Mouse (Mus musculus): Measurements from ENCODE around the gene Grik5. TPM values are rescaled to one million over a fixed set of nuclear protein-coding genes. Genes with fewer than 3 reads are reported as not detected.
"Not testable (repeated sequence)": the region's sequence is repeated elsewhere in the genome, so short reads cannot be mapped to it uniquely, and the experiment has no call there.

The Grik5 gene
- polyA plus RNA-seq, 1 experiment from 2014 or later: 1.9 TPM

DNA sequence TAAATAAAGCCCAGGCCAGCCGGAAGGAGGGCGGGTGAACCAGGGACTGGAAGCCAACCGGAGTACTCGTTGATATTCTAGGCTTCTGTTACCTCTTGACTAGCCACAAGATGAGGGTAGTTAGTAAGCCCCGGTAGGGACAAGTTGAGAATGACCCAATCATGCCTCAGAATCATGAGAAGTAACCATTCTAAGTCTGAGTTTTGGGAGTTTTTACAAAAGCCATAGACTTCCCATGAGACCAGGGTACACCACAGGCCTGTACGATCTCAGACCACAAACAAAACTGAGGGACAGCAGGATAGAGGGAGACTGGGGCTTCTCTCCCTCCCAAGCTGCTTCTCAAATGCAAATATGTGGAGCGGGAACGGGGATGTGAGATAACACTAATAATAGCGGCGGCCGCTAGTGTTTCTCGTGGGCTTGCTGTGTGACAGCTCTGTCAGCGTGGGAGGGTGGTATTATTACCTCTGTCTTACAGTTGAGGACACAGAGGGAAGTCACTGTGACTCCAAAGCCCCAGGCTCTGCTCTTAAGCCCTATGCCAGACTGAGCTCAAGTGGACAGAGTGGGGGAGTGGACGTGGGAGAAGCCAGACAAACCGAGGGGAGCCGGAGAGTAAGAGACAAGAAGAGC lies 22.7 kb downstream of the Grik5 start:
- WGBS: 80% methylated on average over 16 of the region's 16 CpGs
- no peak for TF ChIP-seq CTCF (IDR thresholded peaks at IDR 0.05)
- TF ChIP-seq EP300 (IDR thresholded peaks at IDR 0.05): no peak
- H3K9me3 ChIP-seq (ENCODE audit: low read length): no peaks in the 10 kb centered on the region
- H3K36me3 ChIP-seq (ENCODE audit: insufficient read depth, low read length): no peaks in the 10 kb centered on the region
- no peaks in the 10 kb centered on the region for H3K4me1 ChIP-seq (ENCODE audit: insufficient read depth, low read depth, low read length)
- H3K27ac ChIP-seq (ENCODE audit: low read length): no peak overlapping the region
- H3K27me3 ChIP-seq (replicated peaks; ENCODE audit: insufficient read depth, low read length): no peaks in the 10 kb centered on the region
- ATAC-seq (no peak), DNase-seq (ENCODE audit: low spot score) (no peak)
- H3K9ac ChIP-seq (replicated peaks; ENCODE audit: low read depth): no peak overlapping the region
- no peak overlapping the region for H3K4me3 ChIP-seq (ENCODE audit: low read depth, low read length)
- no peak overlapping the region for H3K4me2 ChIP-seq (replicated peaks; ENCODE audit: low read depth, low read length)

DNA sequence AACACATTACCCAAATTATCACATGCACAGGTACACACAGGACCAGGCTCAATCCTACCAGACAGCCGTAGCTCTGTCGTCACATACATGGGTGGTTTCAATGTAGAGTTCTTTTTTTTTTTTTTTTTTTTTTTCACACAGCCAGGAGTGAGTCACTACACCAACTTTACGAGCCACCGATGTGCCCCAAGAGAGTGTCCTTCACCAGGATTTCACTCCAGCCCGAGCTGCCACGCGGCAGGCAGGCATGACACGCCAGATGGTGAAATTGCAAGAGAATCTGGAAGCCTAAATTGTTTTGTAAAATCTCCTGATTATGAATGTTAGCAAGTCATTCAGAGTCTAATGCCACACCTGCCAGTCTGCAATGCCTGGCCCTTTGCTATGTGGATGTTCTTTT lies 24.8 kb downstream of the Grik5 start:
- 81% methylated on average over 8 of the region's 8 CpGs for WGBS
- Histone ChIP-seq H3K9ac (replicated peaks; ENCODE audit: low read depth) (no peak overlapping the region), H3K4me1 (ENCODE audit: insufficient read depth, low read depth, low read length) (no peaks in the 10 kb centered on the region), H3K36me3 (ENCODE audit: insufficient read depth, low read length) (0 out of 2 replicates have a peak, but pooled peaks cover 5% of the 10 kb centered on the region), H3K27me3 (replicated peaks; ENCODE audit: insufficient read depth, low read length) (no peaks in the 10 kb centered on the region), H3K9me3 (ENCODE audit: low read length) (no peaks in the 10 kb centered on the region), H3K4me3 (ENCODE audit: low read depth, low read length) (no peak overlapping the region), H3K4me2 (replicated peaks; ENCODE audit: low read depth, low read length) (no peak overlapping the region), H3K27ac (ENCODE audit: low read length) (no peak overlapping the region)
- TF ChIP-seq EP300 (IDR thresholded peaks at IDR 0.05): no peak
- no peak for TF ChIP-seq CTCF (IDR thresholded peaks at IDR 0.05)
- DNase-seq (ENCODE audit: low spot score) (no peak), ATAC-seq (no peak)

DNA sequence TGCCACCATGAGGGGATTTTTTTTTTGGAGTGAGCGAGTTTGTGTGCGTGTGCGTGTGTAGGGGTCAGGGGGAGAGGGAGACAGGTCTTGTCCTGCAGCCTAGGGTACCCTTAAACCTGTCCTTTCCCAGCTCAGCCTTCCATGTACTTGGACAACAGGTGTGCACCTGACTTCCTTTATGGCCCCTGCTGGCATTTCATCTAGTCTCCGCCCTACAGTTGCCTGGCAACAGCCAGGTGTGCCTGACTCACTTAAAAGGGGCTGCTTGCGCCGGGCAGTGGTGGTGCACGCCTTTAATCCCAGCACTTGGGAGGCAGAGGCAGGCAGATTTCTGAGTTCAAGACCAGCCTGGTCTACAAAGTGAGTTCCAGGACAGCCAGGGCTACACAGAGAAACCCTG lies 27.5 kb downstream of the Grik5 start:
- not testable (repeated sequence) for H3K4me2 ChIP-seq (replicated peaks; ENCODE audit: low read depth, low read length); H3K4me3 ChIP-seq (ENCODE audit: low read depth, low read length); H3K27me3 ChIP-seq (replicated peaks; ENCODE audit: insufficient read depth, low read length); H3K9me3 ChIP-seq (ENCODE audit: low read length); H3K9ac ChIP-seq (replicated peaks; ENCODE audit: low read depth); H3K27ac ChIP-seq (ENCODE audit: low read length); DNase-seq (ENCODE audit: low spot score); H3K4me1 ChIP-seq (ENCODE audit: insufficient read depth, low read depth, low read length); ATAC-seq; H3K36me3 ChIP-seq (ENCODE audit: insufficient read depth, low read length)
- WGBS: 92% methylated on average over 7 of the region's 7 CpGs

DNA sequence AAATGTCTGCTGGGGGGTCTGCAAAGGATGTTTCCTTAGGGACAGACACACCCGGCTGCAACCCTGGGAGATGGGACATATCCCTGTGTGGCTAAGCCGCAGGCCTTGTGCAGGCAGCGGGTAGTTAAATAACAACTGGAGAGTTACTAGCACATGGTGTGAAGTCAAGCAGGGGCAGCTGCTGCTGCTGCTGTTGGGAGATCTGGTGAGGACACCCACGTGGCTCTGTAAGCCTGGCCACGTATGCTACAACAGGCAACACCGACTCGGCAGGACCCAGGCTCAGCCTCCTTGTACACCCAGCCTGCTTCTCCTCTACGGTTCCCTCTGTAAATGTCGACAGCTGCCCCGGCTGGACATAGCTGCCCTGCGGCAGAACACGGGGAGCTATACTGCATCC lies 30.2 kb downstream of the Grik5 start:
- Histone ChIP-seq H3K27me3 (replicated peaks; ENCODE audit: insufficient read depth, low read length) (no peaks in the 10 kb centered on the region), H3K9ac (replicated peaks; ENCODE audit: low read depth) (no peak overlapping the region), H3K9me3 (ENCODE audit: low read length) (no peaks in the 10 kb centered on the region), H3K4me1 (ENCODE audit: insufficient read depth, low read depth, low read length) (no peaks in the 10 kb centered on the region), H3K36me3 (ENCODE audit: insufficient read depth, low read length) (0 out of 2 replicates have a peak, but pooled peaks cover 5% of the 10 kb centered on the region), H3K4me2 (replicated peaks; ENCODE audit: low read depth, low read length) (no peak overlapping the region), H3K4me3 (ENCODE audit: low read depth, low read length) (no peak overlapping the region), H3K27ac (ENCODE audit: low read length) (no peak overlapping the region)
- 84% methylated on average over 12 of the region's 12 CpGs for WGBS
- DNase-seq (ENCODE audit: low spot score) (no peak), ATAC-seq (no peak)
- TF ChIP-seq EP300 (IDR thresholded peaks at IDR 0.05): no peak

- DNase-seq (ENCODE audit: low spot score): peak; percentile 62
- Histone ChIP-seq H3K4me1 (ENCODE audit: insufficient read depth, low read depth, low read length) (no peaks in the 10 kb centered on the region), H3K9ac (replicated peaks; ENCODE audit: low read depth) (no peak overlapping the region), H3K27ac (ENCODE audit: low read length) (no peak overlapping the region), H3K9me3 (ENCODE audit: low read length) (no peaks in the 10 kb centered on the region), H3K36me3 (ENCODE audit: insufficient read depth, low read length) (no peaks in the 10 kb centered on the region), H3K4me2 (replicated peaks; ENCODE audit: low read depth, low read length) (no peak overlapping the region), H3K27me3 (replicated peaks; ENCODE audit: insufficient read depth, low read length) (no peaks in the 10 kb centered on the region), H3K4me3 (ENCODE audit: low read depth, low read length) (no peak overlapping the region)
- TF ChIP-seq EP300 (IDR thresholded peaks at IDR 0.05): no peak
- peak; percentile 87 for TF ChIP-seq CTCF (IDR thresholded peaks at IDR 0.05)
- no peak for ATAC-seq
- WGBS: 50% methylated on average over 7 of the region's 7 CpGs
Observed at GRCm38 (mm10) chr7:25035916-25036315, 36.2 kb downstream of the Grik5 start.

GRCm38 (mm10) chr7:25034796-25035195 lies 37.4 kb downstream of the Grik5 start:
- Histone ChIP-seq H3K27me3 (replicated peaks; ENCODE audit: insufficient read depth, low read length) (no peaks in the 10 kb centered on the region), H3K4me2 (replicated peaks; ENCODE audit: low read depth, low read length) (no peak overlapping the region), H3K27ac (ENCODE audit: low read length) (no peak overlapping the region), H3K4me1 (ENCODE audit: insufficient read depth, low read depth, low read length) (no peaks in the 10 kb centered on the region), H3K4me3 (ENCODE audit: low read depth, low read length) (no peak overlapping the region), H3K36me3 (ENCODE audit: insufficient read depth, low read length) (no peaks in the 10 kb centered on the region), H3K9ac (replicated peaks; ENCODE audit: low read depth) (no peak overlapping the region), H3K9me3 (ENCODE audit: low read length) (no peaks in the 10 kb centered on the region)
- 89% methylated on average over 4 of the region's 4 CpGs for WGBS
- no peak for TF ChIP-seq CTCF (IDR thresholded peaks at IDR 0.05)
- no peak for TF ChIP-seq EP300 (IDR thresholded peaks at IDR 0.05)
- ATAC-seq (no peak), DNase-seq (ENCODE audit: low spot score) (no peak)

GRCm38 (mm10) chr7:25031528-25031927 lies 40.6 kb downstream of the Grik5 start:
- Histone ChIP-seq H3K4me3 (ENCODE audit: low read depth, low read length) (no peak overlapping the region), H3K9me3 (ENCODE audit: low read length) (no peaks in the 10 kb centered on the region), H3K27me3 (replicated peaks; ENCODE audit: insufficient read depth, low read length) (no peaks in the 10 kb centered on the region), H3K9ac (replicated peaks; ENCODE audit: low read depth) (no peak overlapping the region), H3K4me2 (replicated peaks; ENCODE audit: low read depth, low read length) (no peak overlapping the region), H3K4me1 (ENCODE audit: insufficient read depth, low read depth, low read length) (no peaks in the 10 kb centered on the region), H3K27ac (ENCODE audit: low read length) (no peak overlapping the region), H3K36me3 (ENCODE audit: insufficient read depth, low read length) (no peaks in the 10 kb centered on the region)
- TF ChIP-seq CTCF (IDR thresholded peaks at IDR 0.05) (no peak), EP300 (IDR thresholded peaks at IDR 0.05) (no peak)
- WGBS: 75% methylated on average over 3 of the region's 3 CpGs
- ATAC-seq (no peak), DNase-seq (ENCODE audit: low spot score) (no peak)
